ENCODE assay signal across 25 mouse cellular contexts in the genomic region with DNA sequence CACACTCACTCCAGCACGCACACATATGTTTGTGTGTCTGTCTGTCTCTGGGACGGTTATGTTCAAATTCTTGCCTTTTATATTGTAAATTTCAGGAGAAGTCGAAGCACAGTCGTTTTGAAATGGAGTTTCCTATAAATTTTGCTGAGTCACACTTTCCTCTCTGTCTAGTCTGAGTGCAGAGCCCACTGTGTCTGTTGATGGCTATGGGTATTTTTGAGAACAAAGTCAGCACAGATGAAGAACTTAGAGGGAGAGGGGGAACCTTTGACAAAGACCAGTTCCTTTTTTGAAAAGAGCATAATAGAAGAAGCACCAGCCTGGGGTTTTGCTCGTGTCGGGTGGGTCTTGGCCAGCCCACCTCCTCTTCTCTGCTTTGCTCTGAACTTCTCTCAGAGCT. TPM values are rescaled to one million over a fixed set of nuclear protein-coding genes. Genes with fewer than 3 reads are reported as not detected.
DNase-seq lines count a peak whose midpoint lies in the region; ATAC-seq and TF ChIP-seq lines count a peak whose summit lies in the region.
"Had no signal": no experiment of that assay in that cellular context is flagged by ENCODE, and none has a peak within 500 bp of the region (broad histone marks: within the 10 kb centered on the region; RNA-seq: fewer than 3 reads in every experiment).

No protein-coding gene starts in this region.

- no peaks in the 10 kb centered on the region for H3K79me2 ChIP-seq in CH12.LX (replicated peaks; ENCODE audit: control insufficient read depth, extremely low read depth, insufficient read depth, poor library complexity, severe bottlenecking)

- dilution Hi-C loops in CH12.LX (cut with MboI; ENCODE audit: extremely low pct_ligation_motif_present, extremely low pct_unique_long_range_greater_than_20kb, low sequenced_read_pairs), result no loop called here

- 57% methylated on average over 6 of the region's 6 CpGs for WGBS in liver, embryonic 11.5 days

- H3K36me3 ChIP-seq in liver, embryonic 11.5 days (ENCODE audit: control insufficient read depth, insufficient read depth, low read length), result no peaks in the 10 kb centered on the region
- peaks cover 5 to 26% of the 10 kb centered on the region in 2 experiments for H3K36me3 ChIP-seq in CH12.LX (replicated peaks in 1 of 2; ENCODE audit: control insufficient read depth in 1 of 2, insufficient read depth in 1 of 2, low read length in 1 of 2)
- H3K36me3 ChIP-seq: forebrain, embryonic 10.5 days; hindbrain, embryonic 15.5 days; intestine, embryonic 15.5 days; liver, embryonic 15.5 days; neural tube, embryonic 12.5 days had no signal

- no peak; the same call in 1 of the 2 replicates for ATAC-seq in liver, embryonic 11.5 days (replicated peaks; ENCODE audit: low FRiP score)
- peak; percentile 73 for ATAC-seq in megakaryocyte, adult 5-6 weeks (ENCODE audit: poor library complexity, severe bottlenecking)
- ATAC-seq: intestine, embryonic 15.5 days had no signal

- no peaks in the 10 kb centered on the region for H3K4me1 ChIP-seq in liver, embryonic 11.5 days (replicated peaks; ENCODE audit: control insufficient read depth, insufficient read depth, low read length)
- H3K4me1 ChIP-seq in CH12.LX (ENCODE audit: control insufficient read depth in 1 of 2, insufficient read depth in 2 of 2), result peaks cover 9 to 29% of the 10 kb centered on the region in 2 experiments; a peak in 3 of 4 replicates
- H3K4me1 ChIP-seq: forebrain, embryonic 10.5 days; heart, embryonic 13.5 days; hindbrain, embryonic 15.5 days; intestine, embryonic 15.5 days; limb, embryonic 12.5 days; liver, embryonic 15.5 days; neural tube, embryonic 12.5 days had no signal

- in situ Hi-C loops in CH12.LX (cut with MboI; ENCODE audit: low pct_ligation_motif_present, low pct_unique_long_range_greater_than_20kb, low sequenced_read_pairs), result no loop called here

- DNase-seq in liver, embryonic 11.5 days (ENCODE audit: low spot score), result peak; percentile 8
- no peak for DNase-seq in liver
- DNase-seq in CH12.LX (ENCODE audit: extremely low read depth), result peak; percentile 55
- DNase-seq in ZHBTc4 (ENCODE audit: low read depth, low spot score), result peak; percentile 19
- DNase-seq in layer of hippocampus, adult 9-10 months (ENCODE audit: low spot score), result no peak
- DNase-seq in c-Kit-positive CD71-positive TER-119-positive erythroid progenitor cells, embryonic 14.5 days (ENCODE audit: low spot score), result no peak
- DNase-seq in left cerebral cortex, adult 18-20 months (ENCODE audit: low spot score in 2 of 2), result no peak
- DNase-seq: B cell, adult 2 months; cerebellum, adult 11-12 months; cerebellum, postnatal 25 days; heart, postnatal 36 days; kidney, adult 9 months; kidney, postnatal 25 days; layer of hippocampus, adult 9-11 months; lung, postnatal 14 days; right cerebral cortex, adult 18-20 months had no signal

- TF ChIP-seq CTCF in CH12.LX (conservative IDR thresholded peaks at IDR 0.05 in 1 of 2, IDR thresholded peaks at IDR 0.05 in 1 of 2; ENCODE audit: low read depth in 2 of 2, low read length in 2 of 2), result no peak

- TF ChIP-seq RAD21 in CH12.LX (IDR thresholded peaks at IDR 0.05; ENCODE audit: low read depth, low read length), result no peak

- no peak overlapping the region for H3K4me3 ChIP-seq in liver, embryonic 11.5 days (ENCODE audit: low read depth, low read length)
- H3K4me3 ChIP-seq in CH12.LX (replicated peaks in 1 of 3; ENCODE audit: low read depth in 2 of 3, low read length in 2 of 3, poor library complexity in 1 of 3), result no peak overlapping the region
- H3K4me3 ChIP-seq: forebrain, embryonic 10.5 days; heart, embryonic 13.5 days; hindbrain, embryonic 15.5 days; intestine, embryonic 15.5 days; limb, embryonic 12.5 days; liver, embryonic 15.5 days; neural tube, embryonic 12.5 days had no signal

- TF ChIP-seq EP300 in CH12.LX (IDR thresholded peaks at IDR 0.05; ENCODE audit: low read length), result peak; percentile 4; the same call in 1 of the 2 replicates

- H3K27ac ChIP-seq in liver, embryonic 11.5 days (ENCODE audit: low read depth, low read length), result no peak overlapping the region
- H3K27ac ChIP-seq in CH12.LX (ENCODE audit: insufficient read depth, low read depth), result peak overlapping the region; percentile 10; the same call in 1 of the 2 replicates
- H3K27ac ChIP-seq: forebrain, embryonic 10.5 days; heart, embryonic 13.5 days; hindbrain, embryonic 15.5 days; intestine, embryonic 15.5 days; limb, embryonic 12.5 days; liver, embryonic 15.5 days; neural tube, embryonic 12.5 days had no signal

- no peak overlapping the region for H3K4me2 ChIP-seq in liver, embryonic 11.5 days
- peak overlapping the region; percentile 61 for H3K4me2 ChIP-seq in CH12.LX (ENCODE audit: insufficient read depth, low read depth, poor library complexity, severe bottlenecking)
- H3K4me2 ChIP-seq: heart, embryonic 13.5 days; hindbrain, embryonic 15.5 days; intestine, embryonic 15.5 days; limb, embryonic 12.5 days; liver, embryonic 15.5 days; midbrain, embryonic 11.5 days; neural tube, embryonic 12.5 days had no signal

- no peak overlapping the region for H3K9ac ChIP-seq in liver, embryonic 11.5 days (ENCODE audit: low read depth, low read length)
- H3K9ac ChIP-seq in CH12.LX (ENCODE audit: insufficient read depth, low read depth), result no peak overlapping the region
- H3K9ac ChIP-seq: heart, embryonic 13.5 days; hindbrain, embryonic 15.5 days; intestine, embryonic 15.5 days; limb, embryonic 12.5 days; liver, embryonic 15.5 days; neural tube, embryonic 12.5 days had no signal

- TF ChIP-seq POLR2A in CH12.LX (IDR thresholded peaks at IDR 0.05; ENCODE audit: low read depth, low read length), result no peak

- no peaks in the 10 kb centered on the region for H3K9me3 ChIP-seq in liver, embryonic 11.5 days (ENCODE audit: control insufficient read depth, low read length)
- no peaks in the 10 kb centered on the region for H3K9me3 ChIP-seq in CH12.LX (replicated peaks; ENCODE audit: low read length)
- H3K9me3 ChIP-seq: forebrain, embryonic 10.5 days; heart, embryonic 13.5 days; hindbrain, embryonic 15.5 days; intestine, embryonic 15.5 days; limb, embryonic 12.5 days; liver, embryonic 15.5 days; neural tube, embryonic 12.5 days had no signal

- H3K27me3 ChIP-seq in liver, embryonic 11.5 days (replicated peaks; ENCODE audit: control insufficient read depth, insufficient read depth, low read length), result no peaks in the 10 kb centered on the region
- H3K27me3 ChIP-seq in CH12.LX (replicated peaks), result no peaks in the 10 kb centered on the region
- H3K27me3 ChIP-seq: heart, embryonic 13.5 days; hindbrain, embryonic 15.5 days; intestine, embryonic 15.5 days; limb, embryonic 12.5 days; liver, embryonic 15.5 days; neural tube, embryonic 12.5 days had no signal

TF ChIP-seq in CH12.LX, 34 proteins besides CTCF, POLR2A, EP300 and RAD21:
- TF ChIP-seq MAFK (IDR thresholded peaks at IDR 0.05; ENCODE audit: insufficient replicate concordance, low read length) (peak; percentile 94), SIN3A (IDR thresholded peaks at IDR 0.05; ENCODE audit: low read length) (no peak; the same call in 1 of the 2 replicates)

RNA-seq across cellular contexts. Expression of a gene that starts 9.1 kb away (rescaled TPM):
- 6.4 and 8.2 TPM in 2 replicates for polyA plus RNA-seq in liver, embryonic 11.5 days (2014; fragmentation: Nextera tagmentation; extraction: Ambion mirVana)
- 5.5 and 6.7 TPM in 2 replicates for total RNA-seq in CH12.LX (2012; rRNA removed)
- 5.9 and 6.1 TPM in 2 replicates for total RNA-seq in CH12.LX (2014; rRNA removed)
- polyA plus RNA-seq in CH12.LX (2012; ENCODE audit: insufficient read length, low read depth), result 9.9 and 10.4 TPM in 2 replicates
- 1.3 and 3.8 TPM in 2 replicates for total RNA-seq in megakaryocyte, adult 5-6 weeks (2015)
- 0.70 and 2.8 TPM in 2 replicates for total RNA-seq in megakaryocyte, adult 5-6 weeks (2017)
- 10 to 100 TPM; 13.9 to 14.6 TPM for total RNA-seq in left cerebral cortex, adult 18-20 months (2021)

Comparison
In these comparisons a context has a peak if more than half of its experiments do, and no peak if none do; other contexts are left out.
1. DNase-seq: peak in liver, embryonic 11.5 days (single experiment), CH12.LX (single experiment) and ZHBTc4 (single experiment); none in liver (single experiment), layer of hippocampus, adult 9-10 months (single experiment), c-Kit-positive CD71-positive TER-119-positive erythroid progenitor cells, embryonic 14.5 days (single experiment) and left cerebral cortex, adult 18-20 months (0 of 2).